Mouse (Mus musculus) midbrain, postnatal 0 days (tissue): ENCODE measurements at regions not wholly inside any gene's neighbourhood (a gene's known extent, or its start where the extent isn't known, plus 50 kb on each side); places are given as distances from the start of the nearest gene placed in this dataset.
A peak's percentile ranks its signal among the peaks of the same experiment; 100 is the strongest.

Source experiments
- ATAC-seq: fragments of 200-750 bp; cut with Nextera tagmentation; 2 replicates; pipeline ENCODE4 v1.8.0; 2017; ENCODE audit warnings: moderate number of reproducible peaks, mild to moderate bottlenecking, moderate TSS enrichment, moderate library complexity; ENCODE audit not compliant: low FRiP score
- DNase-seq: peaks from one replicate; pipeline ENCODE4 v3.0.0-alpha.2; 2015; ENCODE audit warnings: low spot score
- H3K27ac ChIP-seq: fragments of 300-500 bp; sonication (generic); 2 replicates; pipeline ENCODE4 v1.5.1; 2014; ENCODE audit warnings: low read depth, mild to moderate bottlenecking, low read length, mixed read lengths
- H3K27me3 ChIP-seq: fragments of 300-500 bp; sonication (generic); 2 replicates; pipeline ENCODE4 v1.6.1; 2014; ENCODE audit warnings: low read length, control low read depth, mixed read lengths; ENCODE audit not compliant: insufficient read depth
- H3K36me3 ChIP-seq: fragments of 300-500 bp; sonication (generic); 2 replicates; pipeline ENCODE4 v1.6.1; 2014; ENCODE audit warnings: low read length, control low read depth, mixed read lengths; ENCODE audit not compliant: insufficient read depth
- H3K4me1 ChIP-seq: fragments of 300-500 bp; sonication (generic); 2 replicates; pipeline ENCODE4 v1.6.1; 2014; ENCODE audit warnings: mild to moderate bottlenecking, control low read depth, antibody characterized with exemption, low read length, mixed read lengths; ENCODE audit not compliant: insufficient read depth
- H3K4me2 ChIP-seq: fragments of 300-500 bp; sonication (generic); 2 replicates; pipeline ENCODE4 v1.6.1; 2014; ENCODE audit warnings: low read depth, mild to moderate bottlenecking, low read length, mixed read lengths; ENCODE audit not compliant: poor library complexity, severe bottlenecking
- H3K4me3 ChIP-seq: fragments of 300-500 bp; sonication (generic); 2 replicates; pipeline ENCODE4 v1.5.1; 2014; ENCODE audit warnings: low read depth, mild to moderate bottlenecking, low read length, moderate library complexity
- H3K9ac ChIP-seq: fragments of 300-500 bp; sonication (generic); replicated peaks from 2 replicates; pipeline ENCODE4 v1.6.1; 2014; ENCODE audit warnings: mild to moderate bottlenecking, low read length, moderate library complexity, mixed read lengths; ENCODE audit not compliant: poor library complexity, severe bottlenecking
- H3K9me3 ChIP-seq: fragments of 300-500 bp; sonication (generic); 2 replicates; pipeline ENCODE4 v1.6.1; 2016; ENCODE audit warnings: low read length, control low read depth
- CTCF ChIP-seq: IDR thresholded peaks from 2 replicates; pipeline ENCODE4 v1.5.1; 2016; ENCODE audit warnings: antibody characterized with exemption, mild to moderate bottlenecking
- WGBS: fragments of 180-500 bp; shearing (Covaris S2); extraction: QIAGEN DNeasy Blood & Tissue Kit; methylation state at CpG from one replicate; pipeline ENCODE4 v1.1.7; 2014; 5-methylcytosine and 5-hydroxymethylcytosine counted together

DNA sequence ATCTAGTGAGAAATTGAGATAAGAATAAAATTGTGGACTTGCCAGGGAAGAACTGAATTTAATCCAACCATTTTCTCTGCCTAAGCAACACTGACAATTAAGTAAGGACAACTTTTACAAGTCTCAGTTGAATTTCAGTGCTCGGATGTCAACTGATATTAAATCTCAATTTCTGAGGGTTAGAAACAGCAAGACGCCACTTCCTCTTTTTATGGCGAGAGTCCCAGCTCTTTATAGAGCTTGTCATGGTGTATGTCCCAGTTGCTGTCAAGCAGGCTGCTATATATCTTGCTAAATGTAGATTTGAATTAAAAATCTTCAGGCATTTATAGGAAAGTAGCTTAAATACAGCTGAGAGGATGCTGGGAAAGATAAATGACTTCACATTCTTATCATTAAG, 697.8 kb upstream of the Got2 start:
- Histone ChIP-seq H3K9ac (no peak overlapping the region), H3K4me3 (no peak overlapping the region), H3K36me3 (no peaks in the 10 kb centered on the region), H3K27me3 (no peaks in the 10 kb centered on the region), H3K9me3 (no peaks in the 10 kb centered on the region), H3K4me1 (no peaks in the 10 kb centered on the region), H3K27ac (no peak overlapping the region), H3K4me2 (no peak overlapping the region)
- ATAC-seq = no peak
- no peak for TF ChIP-seq CTCF
- WGBS = 62% methylated on average over 3 of the region's 3 CpGs
- DNase-seq = peak; percentile 9

GRCm38 (mm10) chr8:96552512-96552911, 664.2 kb upstream of the Got2 start:
- no peak for TF ChIP-seq CTCF
- H3K9ac ChIP-seq = no peak overlapping the region
- H3K27me3 ChIP-seq = no peaks in the 10 kb centered on the region
- H3K27ac ChIP-seq = no peak overlapping the region
- H3K36me3 ChIP-seq = no peaks in the 10 kb centered on the region
- no peaks in the 10 kb centered on the region for H3K9me3 ChIP-seq
- no peak for ATAC-seq
- no peak overlapping the region for H3K4me2 ChIP-seq
- H3K4me3 ChIP-seq = no peak overlapping the region
- DNase-seq = no peak
- WGBS = 85% methylated on average over 10 of the region's 10 CpGs
- H3K4me1 ChIP-seq = no peaks in the 10 kb centered on the region

DNA sequence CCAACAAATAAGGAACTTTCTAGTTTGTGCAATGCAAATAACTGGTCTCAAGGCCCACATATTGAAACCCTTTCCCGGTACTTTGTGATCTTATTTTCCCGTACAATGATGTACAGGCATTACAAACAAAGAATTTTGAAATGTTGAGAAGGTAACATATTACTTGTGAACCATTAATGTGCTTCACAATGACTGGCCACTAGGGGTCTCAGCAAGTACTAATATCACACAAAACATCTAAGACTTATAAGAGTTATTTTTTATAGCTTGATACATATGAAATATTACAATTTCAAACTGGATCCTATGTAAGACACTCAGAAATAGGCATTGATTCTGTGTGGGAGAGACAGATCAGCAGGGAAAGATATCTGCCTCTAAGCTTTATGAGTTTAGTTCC, 662.1 kb upstream of the Got2 start:
- WGBS = 91% methylated on average over 2 of the region's 2 CpGs
- Histone ChIP-seq H3K27ac (no peak overlapping the region), H3K4me2 (no peak overlapping the region), H3K9ac (no peak overlapping the region), H3K4me3 (no peak overlapping the region), H3K4me1 (no peaks in the 10 kb centered on the region), H3K36me3 (no peaks in the 10 kb centered on the region), H3K27me3 (no peaks in the 10 kb centered on the region), H3K9me3 (no peaks in the 10 kb centered on the region)
- ATAC-seq (no peak), DNase-seq (no peak)
- peak; percentile 58 for TF ChIP-seq CTCF

GRCm38 (mm10) chr8:96548663-96549062, 660.3 kb upstream of the Got2 start:
- TF ChIP-seq CTCF = peak; percentile 19; the same call in 1 of the 2 replicates
- H3K4me3 ChIP-seq = no peak overlapping the region
- no peaks in the 10 kb centered on the region for H3K36me3 ChIP-seq
- DNase-seq (peak; percentile 56), ATAC-seq (no peak)
- H3K4me2 ChIP-seq = no peak overlapping the region
- H3K9me3 ChIP-seq = no peaks in the 10 kb centered on the region
- WGBS = 92% methylated on average over 4 of the region's 4 CpGs
- H3K9ac ChIP-seq = no peak overlapping the region
- no peak overlapping the region for H3K27ac ChIP-seq
- H3K27me3 ChIP-seq = no peaks in the 10 kb centered on the region
- H3K4me1 ChIP-seq = no peaks in the 10 kb centered on the region

GRCm38 (mm10) chr8:96548187-96548586, 659.8 kb upstream of the Got2 start:
- Histone ChIP-seq H3K27ac (no peak overlapping the region), H3K9ac (no peak overlapping the region), H3K4me3 (no peak overlapping the region), H3K36me3 (no peaks in the 10 kb centered on the region), H3K27me3 (no peaks in the 10 kb centered on the region), H3K9me3 (no peaks in the 10 kb centered on the region), H3K4me1 (no peaks in the 10 kb centered on the region), H3K4me2 (no peak overlapping the region)
- peak; percentile 29 for DNase-seq
- no peak for ATAC-seq
- no peak for TF ChIP-seq CTCF

GRCm38 (mm10) chr8:96542215-96542614, 653.9 kb upstream of the Got2 start:
- Histone ChIP-seq H3K4me3 (no peak overlapping the region), H3K4me1 (no peaks in the 10 kb centered on the region), H3K27me3 (no peaks in the 10 kb centered on the region), H3K9me3 (no peaks in the 10 kb centered on the region), H3K9ac (no peak overlapping the region), H3K4me2 (no peak overlapping the region), H3K36me3 (no peaks in the 10 kb centered on the region), H3K27ac (no peak overlapping the region)
- ATAC-seq (no peak), DNase-seq (no peak)
- 93% methylated on average over 3 of the region's 3 CpGs for WGBS
- no peak for TF ChIP-seq CTCF
